Mouse (Mus musculus): Measurements from ENCODE around the gene Ccdc146. TPM values are rescaled to one million over a fixed set of nuclear protein-coding genes. Genes with fewer than 3 reads are reported as not detected.
A peak's percentile ranks its signal among the peaks of the same experiment; 100 is the strongest.

Gene Ccdc146
- polyA plus RNA-seq, 1 experiment: 0.71 TPM

GRCm38 (mm10) chr5:21384976-21385375 lies 39.5 kb downstream of the Ccdc146 start:
- no peak for DNase-seq (ENCODE audit: low read depth)
- TF ChIP-seq CTCF (IDR thresholded peaks at IDR 0.05; ENCODE audit: borderline replicate concordance, extremely low read depth, insufficient read depth, insufficient read length) (no peak), POLR2A (IDR thresholded peaks at IDR 0.05; ENCODE audit: borderline replicate concordance, extremely low read depth, insufficient read depth, insufficient read length, poor library complexity, severe bottlenecking) (no peak)

DNA sequence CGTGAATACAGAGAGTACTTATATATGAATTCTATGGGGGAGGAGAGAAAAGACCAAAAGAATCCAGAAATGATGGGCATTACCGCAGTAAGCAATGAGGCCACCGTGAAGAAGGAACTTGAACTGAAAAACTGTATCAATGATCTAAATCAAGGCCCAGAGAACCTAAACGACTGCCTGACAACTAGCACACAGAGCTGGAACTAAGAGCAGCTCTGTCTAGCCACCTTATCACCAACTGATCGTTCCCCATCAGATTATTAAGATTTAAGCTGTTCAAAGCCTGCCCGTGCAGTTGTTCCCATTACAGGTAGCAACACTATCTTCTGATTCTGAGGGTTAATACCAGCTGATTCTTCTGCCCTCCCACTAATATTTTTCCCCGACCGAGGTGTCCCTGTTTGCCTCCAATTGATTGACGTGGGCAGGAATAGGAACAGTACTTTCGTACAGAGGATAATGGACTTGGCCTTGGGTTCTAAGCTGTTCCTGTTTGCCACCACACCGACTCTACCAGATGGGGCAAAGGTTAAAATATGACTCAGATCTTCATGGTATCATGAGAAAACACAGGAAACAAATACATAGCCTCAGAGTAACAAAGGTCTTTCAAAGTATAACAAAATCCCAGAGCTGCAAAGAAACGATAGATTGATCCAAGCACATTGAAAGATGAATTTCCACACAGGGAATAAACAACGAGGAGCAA lies 40.1 kb downstream of the Ccdc146 start:
- TF ChIP-seq CTCF (IDR thresholded peaks at IDR 0.05; ENCODE audit: borderline replicate concordance, extremely low read depth, insufficient read depth, insufficient read length) (no peak), POLR2A (IDR thresholded peaks at IDR 0.05; ENCODE audit: borderline replicate concordance, extremely low read depth, insufficient read depth, insufficient read length, poor library complexity, severe bottlenecking) (no peak)
- no peak for DNase-seq (ENCODE audit: low read depth)

GRCm38 (mm10) chr5:21383392-21384251 lies 40.9 kb downstream of the Ccdc146 start:
- no peak for TF ChIP-seq CTCF (IDR thresholded peaks at IDR 0.05; ENCODE audit: borderline replicate concordance, extremely low read depth, insufficient read depth, insufficient read length)
- no peak for TF ChIP-seq POLR2A (IDR thresholded peaks at IDR 0.05; ENCODE audit: borderline replicate concordance, extremely low read depth, insufficient read depth, insufficient read length, poor library complexity, severe bottlenecking)
- no peak for DNase-seq (ENCODE audit: low read depth)

DNA sequence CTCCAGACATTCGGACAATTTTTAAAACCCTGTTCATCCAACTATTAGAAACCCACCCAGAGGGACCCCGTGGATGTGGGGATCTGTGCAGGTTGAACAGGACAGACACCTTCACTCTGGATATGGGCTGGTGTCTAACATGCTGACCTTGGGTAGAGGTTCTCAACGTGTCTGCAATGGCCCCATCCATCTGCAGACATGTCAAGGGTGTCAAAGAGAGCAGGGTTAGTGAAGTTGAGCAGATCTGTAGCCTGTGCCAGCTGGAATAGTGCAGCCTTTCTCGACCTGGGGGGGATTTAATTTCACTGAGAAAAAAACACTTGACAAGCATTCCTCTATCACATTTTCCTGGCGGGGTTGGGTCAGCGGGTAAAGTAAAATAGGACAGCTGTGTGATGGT lies 41.8 kb downstream of the Ccdc146 start:
- DNase-seq (ENCODE audit: low read depth): no peak
- TF ChIP-seq CTCF (IDR thresholded peaks at IDR 0.05; ENCODE audit: borderline replicate concordance, extremely low read depth, insufficient read depth, insufficient read length) (no peak), POLR2A (IDR thresholded peaks at IDR 0.05; ENCODE audit: borderline replicate concordance, extremely low read depth, insufficient read depth, insufficient read length, poor library complexity, severe bottlenecking) (no peak)

- DNase-seq (ENCODE audit: low read depth): no peak
- TF ChIP-seq CTCF (IDR thresholded peaks at IDR 0.05; ENCODE audit: borderline replicate concordance, extremely low read depth, insufficient read depth, insufficient read length) (no peak), POLR2A (IDR thresholded peaks at IDR 0.05; ENCODE audit: borderline replicate concordance, extremely low read depth, insufficient read depth, insufficient read length, poor library complexity, severe bottlenecking) (no peak)
Measured at GRCm38 (mm10) chr5:21381986-21382385, 42.5 kb downstream of the Ccdc146 start.

GRCm38 (mm10) chr5:21378397-21378796 lies 46.1 kb downstream of the Ccdc146 start:
- TF ChIP-seq CTCF (IDR thresholded peaks at IDR 0.05; ENCODE audit: borderline replicate concordance, extremely low read depth, insufficient read depth, insufficient read length) (no peak), POLR2A (IDR thresholded peaks at IDR 0.05; ENCODE audit: borderline replicate concordance, extremely low read depth, insufficient read depth, insufficient read length, poor library complexity, severe bottlenecking) (no peak)
- DNase-seq (ENCODE audit: low read depth): no peak

DNA sequence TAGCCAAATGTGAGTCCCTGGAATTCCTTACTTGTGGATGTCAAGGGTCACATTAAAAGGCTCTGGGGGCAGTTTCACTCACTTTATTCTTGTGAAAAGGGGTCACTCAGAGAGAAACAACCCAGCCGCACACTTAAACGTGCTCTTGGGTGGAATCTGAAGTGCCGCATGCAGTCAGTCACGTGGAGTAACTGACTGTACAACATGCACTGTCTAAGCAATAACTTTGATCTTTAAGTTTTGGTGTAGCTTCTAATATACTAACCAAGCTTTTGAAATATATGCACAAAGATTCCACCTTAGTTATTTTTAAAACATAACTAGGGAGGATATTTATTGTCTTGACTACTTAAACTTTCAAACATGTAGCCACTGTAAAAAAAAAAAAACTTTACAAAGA lies 47.5 kb downstream of the Ccdc146 start:
- no peak for TF ChIP-seq POLR2A (IDR thresholded peaks at IDR 0.05; ENCODE audit: borderline replicate concordance, extremely low read depth, insufficient read depth, insufficient read length, poor library complexity, severe bottlenecking)
- TF ChIP-seq CTCF (IDR thresholded peaks at IDR 0.05; ENCODE audit: borderline replicate concordance, extremely low read depth, insufficient read depth, insufficient read length): no peak
- no peak for DNase-seq (ENCODE audit: low read depth)

GRCm38 (mm10) chr5:21373180-21373518 lies 51.3 kb downstream of the Ccdc146 start:
- no peak for TF ChIP-seq POLR2A (IDR thresholded peaks at IDR 0.05; ENCODE audit: borderline replicate concordance, extremely low read depth, insufficient read depth, insufficient read length, poor library complexity, severe bottlenecking)
- no peak for TF ChIP-seq CTCF (IDR thresholded peaks at IDR 0.05; ENCODE audit: borderline replicate concordance, extremely low read depth, insufficient read depth, insufficient read length)
- DNase-seq (ENCODE audit: low read depth): no peak

DNA sequence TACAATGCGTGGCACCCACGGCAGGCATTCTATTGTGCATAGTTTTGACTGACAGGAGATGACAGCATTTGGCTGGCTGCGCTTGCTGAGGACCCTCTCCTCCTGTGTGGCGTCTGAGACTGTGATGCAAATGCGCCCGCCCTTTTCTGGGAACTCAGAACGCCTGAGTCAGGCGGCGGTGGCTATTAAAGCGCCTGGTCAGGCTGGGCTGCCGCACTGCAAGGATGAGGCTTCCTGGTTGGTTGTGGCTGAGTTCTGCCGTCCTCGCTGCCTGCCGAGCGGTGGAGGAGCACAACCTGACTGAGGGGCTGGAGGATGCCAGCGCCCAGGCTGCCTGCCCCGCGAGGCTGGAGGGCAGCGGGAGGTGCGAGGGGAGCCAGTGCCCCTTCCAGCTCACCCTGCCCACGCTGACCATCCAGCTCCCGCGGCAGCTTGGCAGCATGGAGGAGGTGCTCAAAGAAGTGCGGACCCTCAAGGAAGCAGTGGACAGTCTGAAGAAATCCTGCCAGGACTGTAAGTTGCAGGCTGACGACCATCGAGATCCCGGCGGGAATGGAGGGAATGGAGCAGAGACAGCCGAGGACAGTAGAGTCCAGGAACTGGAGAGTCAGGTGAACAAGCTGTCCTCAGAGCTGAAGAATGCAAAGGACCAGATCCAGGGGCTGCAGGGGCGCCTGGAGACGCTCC lies 51.8 kb downstream of the Ccdc146 start, which contains the start of gene Fgl2:
Gene Fgl2 (plus strand): TSS at position 150 of the 687 bp plus-strand sequence.
- TF ChIP-seq POLR2A (IDR thresholded peaks at IDR 0.05; ENCODE audit: borderline replicate concordance, extremely low read depth, insufficient read depth, insufficient read length, poor library complexity, severe bottlenecking): no peak; the same call in 1 of the 2 replicates
- TF ChIP-seq CTCF (IDR thresholded peaks at IDR 0.05; ENCODE audit: borderline replicate concordance, extremely low read depth, insufficient read depth, insufficient read length): no peak
- DNase-seq (ENCODE audit: low read depth): peak; percentile 91

DNA sequence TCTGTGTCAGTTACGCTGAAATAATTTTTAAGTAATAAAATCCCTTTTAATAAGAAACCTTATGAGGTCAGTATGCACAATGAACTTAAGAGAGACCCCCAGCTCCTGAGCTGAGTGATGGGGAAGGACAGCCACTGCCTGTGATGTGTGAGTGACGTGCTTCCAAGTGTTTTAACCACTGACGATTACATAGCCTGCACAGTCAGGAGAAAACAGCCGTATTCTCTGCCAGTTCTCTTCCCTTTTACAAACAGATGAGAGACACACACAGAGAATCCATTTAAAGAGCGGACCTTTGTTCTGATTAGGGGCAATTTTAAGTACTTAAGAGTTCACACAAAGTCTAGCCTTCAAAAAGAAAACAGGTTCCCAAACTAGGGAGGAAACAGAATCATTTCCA lies 52.6 kb downstream of the Ccdc146 start:
- TF ChIP-seq CTCF (IDR thresholded peaks at IDR 0.05; ENCODE audit: borderline replicate concordance, extremely low read depth, insufficient read depth, insufficient read length) (no peak), POLR2A (IDR thresholded peaks at IDR 0.05; ENCODE audit: borderline replicate concordance, extremely low read depth, insufficient read depth, insufficient read length, poor library complexity, severe bottlenecking) (no peak)
- DNase-seq (ENCODE audit: low read depth): peak; percentile 63

Measured in brain, embryonic 14.5 days (tissue).